Mouse (Mus musculus) heart, embryonic 12.5 days (tissue): ENCODE measurements around the gene Inha. TPM values are rescaled to one million over a fixed set of nuclear protein-coding genes. Genes with fewer than 3 reads are reported as not detected.

ENCODE experiments used
- ATAC-seq: fragments of 200-750 bp; cut with Nextera tagmentation; 2 replicates; pipeline ENCODE4 v1.8.0; 2017; ENCODE audit warnings: moderate TSS enrichment, moderate library complexity; ENCODE audit not compliant: insufficient number of reproducible peaks, low FRiP score
- H3K27ac ChIP-seq: fragments of 300-500 bp; sonication (generic); 2 replicates; pipeline ENCODE4 v1.5.1; 2016; ENCODE audit warnings: mild to moderate bottlenecking, moderate library complexity; ENCODE audit not compliant: poor library complexity, severe bottlenecking
- H3K27me3 ChIP-seq: fragments of 300-500 bp; sonication (generic); replicated peaks from 2 replicates; pipeline ENCODE4 v1.6.1; 2016; ENCODE audit warnings: mild to moderate bottlenecking, moderate library complexity
- H3K36me3 ChIP-seq: fragments of 300-500 bp; sonication (generic); 2 replicates; pipeline ENCODE4 v1.6.1; 2016; ENCODE audit warnings: mild to moderate bottlenecking, moderate library complexity
- H3K4me1 ChIP-seq: fragments of 300-500 bp; sonication (generic); replicated peaks from 2 replicates; pipeline ENCODE4 v1.6.1; 2016; ENCODE audit warnings: mild to moderate bottlenecking
- H3K4me2 ChIP-seq: fragments of 300-500 bp; sonication (generic); 2 replicates; pipeline ENCODE4 v1.6.1; 2016; ENCODE audit warnings: mild to moderate bottlenecking, moderate library complexity
- H3K4me3 ChIP-seq: fragments of 300-500 bp; sonication (generic); 2 replicates; pipeline ENCODE4 v1.5.1; 2016; ENCODE audit warnings: mild to moderate bottlenecking
- H3K9ac ChIP-seq: fragments of 300-500 bp; sonication (generic); 2 replicates; pipeline ENCODE4 v1.6.1; 2016; ENCODE audit warnings: mild to moderate bottlenecking, moderate library complexity
- H3K9me3 ChIP-seq: fragments of 300-500 bp; sonication (generic); replicated peaks from 2 replicates; pipeline ENCODE4 v1.6.1; 2016; ENCODE audit warnings: mild to moderate bottlenecking, moderate library complexity
- WGBS: fragments of 180-500 bp; shearing (Covaris S2); methylation state at CpG from one replicate; pipeline ENCODE4 v1.1.7; 2016; 5-methylcytosine and 5-hydroxymethylcytosine counted together
- polyA plus RNA-seq: library from polyadenylated mRNA; unstranded; fragments of >200 nt; fragmentation: Nextera tagmentation; extraction: Ambion mirVana; gene quantifications from 2 replicates; pipeline ENCODE4 v1.2.1, GENCODE M21; 2016

Inha gene
- polyA plus RNA-seq = 7.5 and 9.2 TPM in 2 replicates

- peak within 1 kb of the TSS; percentile 87 for H3K4me2 ChIP-seq
- no peak for ATAC-seq
- H3K4me3 ChIP-seq = peak within 1 kb of the TSS; percentile 73
- peaks cover 23% of the 10 kb centered on the region for H3K36me3 ChIP-seq
- peak within 1 kb of the TSS; percentile 96 for H3K9ac ChIP-seq
- H3K27ac ChIP-seq = peak within 1 kb of the TSS; percentile 99
- H3K9me3 ChIP-seq = no peaks in the 10 kb centered on the region
- WGBS = 24% methylated on average over 10 of the region's 10 CpGs
- H3K4me1 ChIP-seq = peaks cover 69% of the 10 kb centered on the region
- no peaks in the 10 kb centered on the region for H3K27me3 ChIP-seq
Observed at GRCm38 (mm10) chr1:75507006-75507405, at the start of gene Inha. TSS of gene Inha (plus strand) at chr1:75507077.

GRCm38 (mm10) chr1:75457710-75458024 is 49.2 kb upstream of the Inha start:
- 0 out of 2 replicates have a peak overlapping the region, but pooled peaks have one; percentile 36 for H3K9ac ChIP-seq
- H3K36me3 ChIP-seq = no peaks in the 10 kb centered on the region
- ATAC-seq = peak; percentile 34; the same call in 1 of the 2 replicates
- WGBS = 2% methylated on average over 9 of the region's 10 CpGs
- no peak overlapping the region for H3K27ac ChIP-seq
- no peaks in the 10 kb centered on the region for H3K9me3 ChIP-seq
- H3K4me2 ChIP-seq = peak overlapping the region; percentile 71
- peaks cover 59% of the 10 kb centered on the region for H3K27me3 ChIP-seq
- H3K4me1 ChIP-seq = peaks cover 31% of the 10 kb centered on the region
- no peak overlapping the region for H3K4me3 ChIP-seq

- no peaks in the 10 kb centered on the region for H3K9me3 ChIP-seq
- H3K27me3 ChIP-seq = peaks cover 54% of the 10 kb centered on the region
- no peaks in the 10 kb centered on the region for H3K36me3 ChIP-seq
- peak overlapping the region; percentile 63 for H3K9ac ChIP-seq
- H3K4me2 ChIP-seq = peak overlapping the region; percentile 71
- H3K4me3 ChIP-seq = peak overlapping the region; percentile 41
- peak overlapping the region; percentile 27 for H3K27ac ChIP-seq
- H3K4me1 ChIP-seq = peaks cover 34% of the 10 kb centered on the region
- ATAC-seq = peak; percentile 62
- 2% methylated on average over 42 of the region's 42 CpGs for WGBS
Observed at GRCm38 (mm10) chr1:75458025-75458788, 48.7 kb upstream of the Inha start.

DNA sequence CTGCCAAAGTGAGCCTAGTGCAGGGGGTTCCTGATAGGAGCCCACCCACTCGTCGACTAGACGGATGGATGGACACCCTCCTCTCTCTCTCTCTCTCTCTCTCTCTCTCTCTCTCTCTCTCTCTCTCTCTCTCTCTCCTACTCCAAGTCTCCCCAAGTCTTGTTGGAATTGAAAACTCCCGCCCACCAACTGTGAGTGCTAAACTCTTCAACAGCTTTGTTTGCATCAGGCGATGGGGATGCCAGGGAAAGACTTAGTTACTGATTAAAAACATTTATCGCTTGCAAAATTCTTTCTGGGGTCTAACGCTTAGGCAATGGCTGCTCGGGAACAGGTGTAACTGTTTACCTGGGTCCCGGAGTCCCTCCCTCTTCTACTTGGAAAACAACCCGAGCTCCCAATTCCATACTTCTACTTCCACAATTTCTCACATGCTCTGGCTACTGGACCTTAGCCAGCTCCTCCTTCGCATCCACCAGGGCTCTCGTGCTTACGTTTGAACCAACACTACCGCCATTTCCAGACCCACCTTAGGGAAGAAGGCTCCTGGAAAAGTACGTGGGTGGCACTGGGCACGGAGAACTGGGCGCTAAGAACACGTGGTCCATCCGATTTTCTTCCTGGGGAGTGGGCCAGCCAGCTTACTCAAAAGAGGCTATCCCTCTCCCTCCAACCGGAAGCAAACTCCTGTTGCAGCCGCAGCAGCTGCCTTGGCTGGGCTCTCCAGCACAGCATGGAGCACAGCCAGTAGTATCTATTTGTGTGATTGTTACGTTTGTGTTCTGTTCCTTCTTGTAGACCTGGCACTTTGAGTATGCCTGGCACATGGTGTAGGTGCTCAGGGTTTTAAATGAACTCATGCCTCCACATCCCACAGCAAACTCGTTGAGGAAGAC is 47.8 kb upstream of the Inha start:
- H3K27me3 ChIP-seq = peaks cover 45% of the 10 kb centered on the region
- H3K9me3 ChIP-seq = no peaks in the 10 kb centered on the region
- H3K4me3 ChIP-seq = peak overlapping the region; percentile 41
- WGBS = 17% methylated on average over 23 of the region's 23 CpGs
- peak overlapping the region; percentile 27 for H3K27ac ChIP-seq
- peak overlapping the region; percentile 63 for H3K9ac ChIP-seq
- H3K36me3 ChIP-seq = no peaks in the 10 kb centered on the region
- ATAC-seq = no peak
- H3K4me2 ChIP-seq = peak overlapping the region; percentile 71
- H3K4me1 ChIP-seq = peaks cover 42% of the 10 kb centered on the region

- H3K27ac ChIP-seq = no peak overlapping the region
- H3K9me3 ChIP-seq = no peaks in the 10 kb centered on the region
- no peak for ATAC-seq
- no peak overlapping the region for H3K4me3 ChIP-seq
- peaks cover 51% of the 10 kb centered on the region for H3K4me1 ChIP-seq
- H3K9ac ChIP-seq = no peak overlapping the region
- no peaks in the 10 kb centered on the region for H3K36me3 ChIP-seq
- peaks cover 39% of the 10 kb centered on the region for H3K27me3 ChIP-seq
- 44% methylated on average over 7 of the region's 7 CpGs for WGBS
- no peak overlapping the region for H3K4me2 ChIP-seq
Observed at GRCm38 (mm10) chr1:75460297-75460696, 46.6 kb upstream of the Inha start.

- ATAC-seq = no peak
- H3K9me3 ChIP-seq = no peaks in the 10 kb centered on the region
- 50% methylated on average over 1 of the region's 1 CpGs for WGBS
- no peak overlapping the region for H3K4me2 ChIP-seq
- H3K9ac ChIP-seq = no peak overlapping the region
- no peak overlapping the region for H3K4me3 ChIP-seq
- H3K36me3 ChIP-seq = no peaks in the 10 kb centered on the region
- no peak overlapping the region for H3K27ac ChIP-seq
- peaks cover 24% of the 10 kb centered on the region for H3K27me3 ChIP-seq
- peaks cover 50% of the 10 kb centered on the region for H3K4me1 ChIP-seq
Observed at GRCm38 (mm10) chr1:75462636-75463035, 44.2 kb upstream of the Inha start.

GRCm38 (mm10) chr1:75463652-75464204 is 43.1 kb upstream of the Inha start:
- Histone ChIP-seq H3K9ac (0 out of 2 replicates have a peak overlapping the region, but pooled peaks have one; percentile 21), H3K27ac (no peak overlapping the region)
- WGBS = 46% methylated on average over 5 of the region's 5 CpGs

DNA sequence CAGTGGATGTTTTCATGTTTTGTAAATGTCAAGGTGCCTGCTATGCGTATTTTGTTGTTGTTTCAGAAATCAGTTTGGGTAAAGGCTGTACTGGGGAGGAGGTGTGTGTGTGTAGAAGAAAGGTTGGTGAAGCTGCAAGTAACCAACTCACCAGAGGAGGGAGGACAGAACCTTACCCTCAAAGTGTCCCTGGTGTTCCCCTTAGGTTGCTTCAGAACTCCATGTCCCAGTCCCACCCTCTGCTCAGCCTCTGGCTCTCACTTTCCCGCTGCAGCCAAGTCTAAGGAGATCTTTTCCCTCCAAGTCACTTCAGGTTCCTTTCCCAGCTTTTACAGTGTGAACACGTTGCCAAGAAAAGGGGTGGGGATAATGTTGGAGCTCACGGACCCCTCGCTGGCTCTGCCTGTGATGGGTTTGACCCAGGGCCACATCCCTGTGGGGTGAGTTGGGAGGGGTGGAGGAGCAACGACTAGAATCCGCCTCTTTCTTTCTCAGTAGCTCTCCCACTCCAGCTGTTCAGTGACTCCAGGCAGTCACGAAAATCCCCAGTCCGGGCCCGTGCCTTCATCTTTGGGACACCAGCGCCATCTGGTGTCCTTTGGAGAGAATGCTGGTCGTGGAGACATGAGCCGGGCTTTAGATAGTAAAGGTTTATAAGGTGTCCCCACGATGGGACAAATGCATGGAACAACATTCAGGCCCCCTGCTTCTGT is 39.5 kb upstream of the Inha start:
- 5% methylated on average over 14 of the region's 14 CpGs for WGBS
- peaks cover 2% of the 10 kb centered on the region; the same call in 1 of the 2 replicates for H3K36me3 ChIP-seq
- no peak overlapping the region for H3K4me3 ChIP-seq
- H3K9ac ChIP-seq = 0 out of 2 replicates have a peak overlapping the region, but pooled peaks have one; percentile 33
- H3K4me1 ChIP-seq = peaks cover 26% of the 10 kb centered on the region
- H3K27ac ChIP-seq = no peak overlapping the region
- 0 out of 2 replicates have a peak overlapping the region, but pooled peaks have one; percentile 4 for H3K4me2 ChIP-seq
- H3K9me3 ChIP-seq = no peaks in the 10 kb centered on the region
- peaks cover 39% of the 10 kb centered on the region for H3K27me3 ChIP-seq
- ATAC-seq = 0 out of 2 replicates have a peak, but pooled peaks have one; percentile 28

More at GRCm38 (mm10) chr1:75463652-75464204, 43.1 kb upstream of the Inha start:
- ATAC-seq = peak; percentile 34; the same call in 1 of the 2 replicates
- Histone ChIP-seq H3K4me2 (peak overlapping the region; percentile 1; the same call in 1 of the 2 replicates), H3K4me3 (no peak overlapping the region), H3K36me3 (no peaks in the 10 kb centered on the region), H3K27me3 (peaks cover 27% of the 10 kb centered on the region), H3K4me1 (peaks cover 39% of the 10 kb centered on the region), H3K9me3 (no peaks in the 10 kb centered on the region)

DNA sequence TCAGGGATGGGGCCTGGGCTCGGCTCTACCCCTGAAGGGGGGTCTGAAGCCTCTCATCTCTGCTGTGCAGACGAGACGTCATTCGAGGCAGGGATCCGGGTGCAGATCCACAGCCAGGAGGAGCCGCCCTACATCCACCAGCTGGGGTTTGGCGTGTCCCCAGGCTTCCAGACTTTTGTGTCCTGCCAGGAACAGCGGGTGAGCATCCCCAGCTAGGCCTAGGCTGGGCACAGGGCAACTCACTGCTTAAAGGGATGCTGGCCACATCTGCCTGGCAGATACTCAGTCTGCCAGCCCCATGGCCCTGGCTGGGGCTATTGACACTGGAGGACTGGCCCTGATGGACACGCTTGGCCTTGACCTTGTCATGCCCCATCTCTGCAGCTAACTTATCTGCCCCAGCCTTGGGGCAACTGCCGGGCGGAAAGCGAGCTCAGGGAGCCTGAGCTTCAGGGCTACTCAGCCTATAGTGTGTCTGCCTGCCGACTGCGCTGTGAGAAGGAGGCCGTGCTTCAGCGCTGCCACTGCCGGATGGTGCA is 37.5 kb upstream of the Inha start:
- H3K4me1 ChIP-seq = peaks cover 9% of the 10 kb centered on the region
- H3K9ac ChIP-seq = no peak overlapping the region
- peaks cover 58% of the 10 kb centered on the region for H3K27me3 ChIP-seq
- ATAC-seq = no peak
- no peak overlapping the region for H3K27ac ChIP-seq
- no peak overlapping the region for H3K4me2 ChIP-seq
- H3K9me3 ChIP-seq = no peaks in the 10 kb centered on the region
- H3K36me3 ChIP-seq = peaks cover 22% of the 10 kb centered on the region
- no peak overlapping the region for H3K4me3 ChIP-seq
- 78% methylated on average over 17 of the region's 17 CpGs for WGBS

DNA sequence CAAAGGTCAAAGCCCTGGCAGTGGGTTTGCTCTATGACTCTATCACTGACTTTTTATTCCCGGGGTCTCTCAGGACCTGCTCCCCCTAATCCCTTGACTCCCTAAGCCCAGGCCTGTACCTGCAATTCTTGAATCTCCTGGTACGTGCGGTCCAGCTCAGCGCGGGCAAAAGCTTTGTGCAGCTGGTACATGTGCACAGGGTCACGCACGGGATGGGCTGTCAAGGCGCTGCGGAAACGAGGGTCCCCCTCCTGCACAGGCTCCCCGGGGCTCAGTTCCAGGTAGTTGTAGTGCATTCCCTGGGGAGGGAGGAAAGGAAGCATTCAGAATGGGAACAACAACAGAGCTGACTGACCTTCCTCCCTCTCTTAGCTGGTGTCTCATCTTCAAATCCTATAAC is 30.4 kb upstream of the Inha start:
- H3K27me3 ChIP-seq = peaks cover 64% of the 10 kb centered on the region
- H3K9me3 ChIP-seq = no peaks in the 10 kb centered on the region
- H3K4me2 ChIP-seq = no peak overlapping the region
- no peak overlapping the region for H3K27ac ChIP-seq
- no peak overlapping the region for H3K4me3 ChIP-seq
- peaks cover 45% of the 10 kb centered on the region for H3K36me3 ChIP-seq
- H3K9ac ChIP-seq = no peak overlapping the region
- WGBS = 92% methylated on average over 11 of the region's 11 CpGs
- no peak for ATAC-seq
- H3K4me1 ChIP-seq = peaks cover 23% of the 10 kb centered on the region
